In genomic region chr4:40781797-40782495, GRCm38 (mm10) we compare ENCODE assay signal across 9 mouse cellular contexts. TPM values are rescaled to one million over a fixed set of nuclear protein-coding genes. Genes with fewer than 3 reads are reported as not detected.
DNase-seq lines count a peak whose midpoint lies in the region; ATAC-seq and TF ChIP-seq lines count a peak whose summit lies in the region.
"Had no signal": no experiment of that assay in that cellular context is flagged by ENCODE, and none has a peak within 500 bp of the region (broad histone marks: within the 10 kb centered on the region; RNA-seq: fewer than 3 reads in every experiment).

No protein-coding gene starts in this region.

- no peak overlapping the region for H3K4me2 ChIP-seq in kidney, embryonic 15.5 days
- no peak overlapping the region for H3K4me2 ChIP-seq in kidney, embryonic 14.5 days (replicated peaks; ENCODE audit: low read depth, low read length)
- H3K4me2 ChIP-seq in midbrain, embryonic 14.5 days (ENCODE audit: low read length): no peak overlapping the region

- no peaks in the 10 kb centered on the region for H3K27me3 ChIP-seq in kidney, embryonic 15.5 days
- H3K27me3 ChIP-seq in kidney, embryonic 14.5 days (ENCODE audit: control insufficient read depth, insufficient read depth, low read length): no peaks in the 10 kb centered on the region
- H3K27me3 ChIP-seq in ES-Bruce4 (ENCODE audit: control insufficient read depth, insufficient read depth, low read length, poor library complexity, severe bottlenecking): no peaks in the 10 kb centered on the region
- no peaks in the 10 kb centered on the region for H3K27me3 ChIP-seq in midbrain, embryonic 14.5 days (ENCODE audit: control insufficient read depth, insufficient read depth, low read length)

- H3K4me3 ChIP-seq in kidney, embryonic 15.5 days (replicated peaks): no peak overlapping the region
- no peak overlapping the region for H3K4me3 ChIP-seq in kidney, embryonic 14.5 days (ENCODE audit: low read length)
- H3K4me3 ChIP-seq in ES-Bruce4 (ENCODE audit: low read depth, low read length): no peak overlapping the region
- H3K4me3 ChIP-seq in embryonic fibroblast, embryonic 13.5 days (ENCODE audit: insufficient read depth, low read length): no peak overlapping the region
- H3K4me3 ChIP-seq in midbrain, embryonic 14.5 days (replicated peaks; ENCODE audit: low read depth, low read length): no peak overlapping the region

- WGBS in kidney, embryonic 15.5 days: 31% methylated on average over 8 of the region's 8 CpGs
- WGBS in kidney, embryonic 14.5 days: 21% methylated on average over 8 of the region's 8 CpGs
- WGBS in midbrain, embryonic 14.5 days: 83% methylated on average over 8 of the region's 8 CpGs

- DNase-seq in cerebellum, postnatal 36 days: no peak
- no peak for DNase-seq in midbrain, embryonic 14.5 days
- DNase-seq in gastrocnemius, postnatal 14 days: no peak
- DNase-seq: adrenal gland, adult 8-10 months had no signal

- TF ChIP-seq POLR2A in ES-Bruce4 (IDR thresholded peaks at IDR 0.05; ENCODE audit: insufficient read depth, low read length): no peak
- no peak for TF ChIP-seq POLR2A in embryonic fibroblast, embryonic 13.5 days (IDR thresholded peaks at IDR 0.05; ENCODE audit: low read depth, low read length)

- intact Hi-C loops in gastrocnemius, postnatal 14 days (cut with DNase I; ENCODE audit: low total_unique reads): no loop called here

- no peak for ATAC-seq in kidney, embryonic 15.5 days (replicated peaks; ENCODE audit: low FRiP score)
- ATAC-seq in kidney, embryonic 14.5 days (ENCODE audit: low FRiP score, low TSS enrichment): no peak
- peak; percentile 52; the same call in 1 of the 2 replicates for ATAC-seq in monocyte, adult 5-6 weeks (replicated peaks; ENCODE audit: insufficient number of reproducible peaks, low FRiP score, low TSS enrichment, poor library complexity, severe bottlenecking)
- no peak for ATAC-seq in midbrain, embryonic 14.5 days (ENCODE audit: low FRiP score, low TSS enrichment)

- H3K9ac ChIP-seq in kidney, embryonic 15.5 days: no peak overlapping the region
- H3K9ac ChIP-seq in kidney, embryonic 14.5 days (ENCODE audit: low read depth, low read length): no peak overlapping the region
- peak overlapping the region; percentile 40; the same call in 1 of the 2 replicates for H3K9ac ChIP-seq in ES-Bruce4 (ENCODE audit: low read depth, poor library complexity, severe bottlenecking)
- no peak overlapping the region for H3K9ac ChIP-seq in midbrain, embryonic 14.5 days (replicated peaks; ENCODE audit: low read length)

- peak; percentile 84 for TF ChIP-seq EP300 in ES-Bruce4 (IDR thresholded peaks at IDR 0.05; ENCODE audit: insufficient read depth, low read depth, low read length)

- H3K36me3 ChIP-seq in kidney, embryonic 15.5 days: no peaks in the 10 kb centered on the region
- no peaks in the 10 kb centered on the region for H3K36me3 ChIP-seq in kidney, embryonic 14.5 days (ENCODE audit: control insufficient read depth, insufficient read depth, low read length)
- H3K36me3 ChIP-seq in ES-Bruce4 (ENCODE audit: control insufficient read depth, insufficient read depth, low read length, poor library complexity, severe bottlenecking): no peaks in the 10 kb centered on the region; the same call in 1 of the 2 replicates
- no peaks in the 10 kb centered on the region for H3K36me3 ChIP-seq in midbrain, embryonic 14.5 days (ENCODE audit: control insufficient read depth, insufficient read depth, low read length)

- 0 out of 2 replicates have a peak overlapping the region, but pooled peaks have one; percentile 22 for H3K27ac ChIP-seq in kidney, embryonic 15.5 days
- no peak overlapping the region for H3K27ac ChIP-seq in kidney, embryonic 14.5 days (ENCODE audit: low read depth, low read length)
- H3K27ac ChIP-seq in ES-Bruce4 (ENCODE audit: insufficient read depth, low read length): peak overlapping the region; percentile 96
- H3K27ac ChIP-seq in embryonic fibroblast, embryonic 13.5 days (ENCODE audit: insufficient read depth, low read length): peak overlapping the region; percentile 38
- no peak overlapping the region for H3K27ac ChIP-seq in midbrain, embryonic 14.5 days (replicated peaks; ENCODE audit: low read depth, low read length)

- no peak for TF ChIP-seq CTCF in ES-Bruce4 (IDR thresholded peaks at IDR 0.05; ENCODE audit: low read depth, low read length)
- TF ChIP-seq CTCF in embryonic fibroblast, embryonic 13.5 days (IDR thresholded peaks at IDR 0.05; ENCODE audit: borderline replicate concordance, insufficient read depth, low read length): no peak

- no peaks in the 10 kb centered on the region for H3K9me3 ChIP-seq in kidney, embryonic 15.5 days (replicated peaks)
- H3K9me3 ChIP-seq in kidney, embryonic 14.5 days (ENCODE audit: control insufficient read depth, low read length): no peaks in the 10 kb centered on the region
- H3K9me3 ChIP-seq in ES-Bruce4 (replicated peaks; ENCODE audit: control insufficient read depth, insufficient read depth, low read length, poor library complexity, severe bottlenecking): no peaks in the 10 kb centered on the region
- H3K9me3 ChIP-seq in midbrain, embryonic 14.5 days (ENCODE audit: control insufficient read depth, low read length): no peaks in the 10 kb centered on the region

- peaks cover 31% of the 10 kb centered on the region for H3K4me1 ChIP-seq in kidney, embryonic 15.5 days
- H3K4me1 ChIP-seq in kidney, embryonic 14.5 days (ENCODE audit: control insufficient read depth, insufficient read depth, low read length): peaks cover 22% of the 10 kb centered on the region
- peaks cover 3% of the 10 kb centered on the region for H3K4me1 ChIP-seq in ES-Bruce4 (ENCODE audit: control insufficient read depth, insufficient read depth, low read length)
- peaks cover 19% of the 10 kb centered on the region for H3K4me1 ChIP-seq in embryonic fibroblast, embryonic 13.5 days (ENCODE audit: control insufficient read depth, insufficient read depth, low read length)
- H3K4me1 ChIP-seq in midbrain, embryonic 14.5 days (ENCODE audit: control insufficient read depth, insufficient read depth, low read length): no peaks in the 10 kb centered on the region

RNA-seq across cellular contexts. Expression of gene Smu1, which starts 24.2 kb away (rescaled TPM):
- 159 and 162 TPM in 2 replicates for polyA plus RNA-seq in kidney, embryonic 15.5 days (2015; fragmentation: Nextera tagmentation; extraction: Ambion mirVana)
- 147 and 171 TPM in 2 replicates for polyA plus RNA-seq in kidney, embryonic 14.5 days (2014; fragmentation: Nextera tagmentation; extraction: Ambion mirVana)
- 172 and 196 TPM in 2 replicates for polyA plus RNA-seq in ES-Bruce4 (2011; ENCODE audit: insufficient read depth, insufficient read length, low read depth, missing spikeins)
- polyA plus RNA-seq in embryonic fibroblast, embryonic 13.5 days (2011; ENCODE audit: insufficient read length, low read depth, missing spikeins): 76.1 and 91.2 TPM in 2 replicates
- 135 to 185 TPM (median 161 TPM) in 3 replicates for total RNA-seq in monocyte, adult 5-6 weeks (2017)
- 114 and 136 TPM in 2 replicates for polyA plus RNA-seq in midbrain, embryonic 14.5 days (2014; fragmentation: Nextera tagmentation; extraction: Ambion mirVana)
- 10 to 100 TPM; 28.8 to 29.4 TPM for total RNA-seq in gastrocnemius, postnatal 14 days (2021)

RNA-seq across cellular contexts. Expression of gene Dnaja1, which starts 60.0 kb away (rescaled TPM):
- 475 and 513 TPM in 2 replicates for polyA plus RNA-seq in kidney, embryonic 15.5 days (2015; fragmentation: Nextera tagmentation; extraction: Ambion mirVana)
- 497 and 506 TPM in 2 replicates for polyA plus RNA-seq in kidney, embryonic 14.5 days (2014; fragmentation: Nextera tagmentation; extraction: Ambion mirVana)
- 358 and 376 TPM in 2 replicates for polyA plus RNA-seq in ES-Bruce4 (2011; ENCODE audit: insufficient read depth, insufficient read length, low read depth, missing spikeins)
- 234 and 239 TPM in 2 replicates for polyA plus RNA-seq in embryonic fibroblast, embryonic 13.5 days (2011; ENCODE audit: insufficient read length, low read depth, missing spikeins)
- 358 to 846 TPM (median 373 TPM) in 3 replicates for total RNA-seq in monocyte, adult 5-6 weeks (2017)
- 669 and 677 TPM in 2 replicates for polyA plus RNA-seq in midbrain, embryonic 14.5 days (2014; fragmentation: Nextera tagmentation; extraction: Ambion mirVana)
- 10 to 100 TPM; 43.2 to 59.6 TPM for total RNA-seq in gastrocnemius, postnatal 14 days (2021)

Comparison
In these comparisons a context has a peak if more than half of its experiments do, and no peak if none do; other contexts are left out.
1. H3K27ac ChIP-seq: peak in kidney, embryonic 15.5 days (single experiment), ES-Bruce4 (single experiment) and embryonic fibroblast, embryonic 13.5 days (single experiment); none in kidney, embryonic 14.5 days (single experiment) and midbrain, embryonic 14.5 days (single experiment).